ENCODE assay signal across 20 mouse cellular contexts in genomic region chr3:133211324-133211723, GRCm38 (mm10). TPM values are rescaled to one million over a fixed set of nuclear protein-coding genes. Genes with fewer than 3 reads are reported as not detected.
"Had no signal": no experiment of that assay in that cellular context is flagged by ENCODE, and none has a peak within 500 bp of the region (broad histone marks: within the 10 kb centered on the region; RNA-seq: fewer than 3 reads in every experiment).

No protein-coding gene starts in this region.

- DNase-seq: kidney, adult 9 months; kidney, postnatal 10 days; kidney, postnatal 4 days; lung, embryonic 14.5 days; retina, postnatal 1 day; right cerebral cortex, postnatal 4 days; thymus, postnatal 36 days had no signal

- H3K4me3 ChIP-seq: left cerebral cortex, adult 2 months; limb, embryonic 10.5 days; liver, embryonic 15.5 days; megakaryocyte, embryonic 14.5 days; midbrain, embryonic 15.5 days; neural tube, embryonic 13.5 days; stomach, embryonic 15.5 days had no signal

- H3K9me3 ChIP-seq: limb, embryonic 10.5 days; liver, embryonic 15.5 days; megakaryocyte, embryonic 14.5 days; midbrain, embryonic 15.5 days; neural tube, embryonic 13.5 days; stomach, embryonic 15.5 days had no signal

- H3K4me2 ChIP-seq: liver, embryonic 11.5 days; liver, embryonic 15.5 days; lung, embryonic 14.5 days; midbrain, embryonic 11.5 days; midbrain, embryonic 15.5 days; neural tube, embryonic 13.5 days; stomach, embryonic 15.5 days had no signal

- H3K9ac ChIP-seq: liver, embryonic 15.5 days; lung, embryonic 14.5 days; midbrain, embryonic 15.5 days; neural tube, embryonic 13.5 days; stomach, embryonic 15.5 days had no signal

- H3K27ac ChIP-seq: left cerebral cortex, adult 2 months; limb, embryonic 10.5 days; liver, embryonic 15.5 days; macrophage; midbrain, embryonic 15.5 days; neural tube, embryonic 13.5 days; stomach, embryonic 15.5 days had no signal

- ATAC-seq: midbrain, embryonic 15.5 days had no signal

- H3K27me3 ChIP-seq: liver, embryonic 15.5 days; megakaryocyte, embryonic 14.5 days; midbrain, embryonic 15.5 days; neural tube, embryonic 13.5 days; stomach, embryonic 15.5 days had no signal

- H3K4me1 ChIP-seq: limb, embryonic 10.5 days; liver, embryonic 15.5 days; midbrain, embryonic 15.5 days; neural tube, embryonic 13.5 days; stomach, embryonic 15.5 days had no signal

- H3K36me3 ChIP-seq: limb, embryonic 10.5 days; liver, embryonic 15.5 days; midbrain, embryonic 15.5 days; neural tube, embryonic 13.5 days; stomach, embryonic 15.5 days had no signal

RNA-seq across cellular contexts. Expression of gene Arhgef38, which starts 23.4 kb away (rescaled TPM):
- total RNA-seq: layer of hippocampus, postnatal 25 days; left cerebral cortex, adult 2 months; monocyte, adult 5-6 weeks had no signal
- polyA plus RNA-seq: limb, embryonic 10.5 days; liver, embryonic 11.5 days; liver, embryonic 15.5 days; macrophage; neural tube, embryonic 13.5 days; spleen, adult 2 months had no signal
